Mouse (Mus musculus) lung, postnatal 0 days (tissue): Measurements from ENCODE around the gene Ampd3. TPM values are rescaled to one million over a fixed set of nuclear protein-coding genes. Genes with fewer than 3 reads are reported as not detected.

Source experiments
- ATAC-seq: fragments of 200-750 bp; cut with Nextera tagmentation; 2 replicates; pipeline ENCODE4 v1.8.0; 2017; ENCODE audit warnings: moderate library complexity
- DNase-seq: peaks from one replicate; pipeline ENCODE4 v3.0.0-alpha.2; 2016; ENCODE audit warnings: low spot score
- H3K27ac ChIP-seq: fragments of 300-500 bp; sonication (generic); 2 replicates; pipeline ENCODE4 v1.5.1; 2014; ENCODE audit warnings: antibody characterized with exemption, mild to moderate bottlenecking, low read length, mixed read lengths
- H3K27me3 ChIP-seq: fragments of 300-500 bp; sonication (generic); replicated peaks from 2 replicates; pipeline ENCODE4 v1.6.1; 2014; ENCODE audit warnings: low read length, mixed read lengths; ENCODE audit not compliant: insufficient read depth
- H3K36me3 ChIP-seq: fragments of 300-500 bp; sonication (generic); 2 replicates; pipeline ENCODE4 v1.6.1; 2014; ENCODE audit warnings: low read length, mixed read lengths; ENCODE audit not compliant: insufficient read depth
- H3K4me1 ChIP-seq: fragments of 300-500 bp; sonication (generic); 2 replicates; pipeline ENCODE4 v1.6.1; 2014; ENCODE audit warnings: antibody characterized with exemption, low read depth, low read length, mixed read lengths; ENCODE audit not compliant: insufficient read depth
- H3K4me2 ChIP-seq: fragments of 300-500 bp; sonication (generic); replicated peaks from 2 replicates; pipeline ENCODE4 v1.6.1; 2014; ENCODE audit warnings: low read depth, mild to moderate bottlenecking, low read length, moderate library complexity, mixed read lengths
- H3K4me3 ChIP-seq: fragments of 300-500 bp; sonication (generic); 2 replicates; pipeline ENCODE4 v1.5.1; 2014; ENCODE audit warnings: low read depth, low read length
- H3K9ac ChIP-seq: fragments of 300-500 bp; sonication (generic); replicated peaks from 2 replicates; pipeline ENCODE4 v1.6.1; 2014; ENCODE audit warnings: low read depth, mild to moderate bottlenecking
- H3K9me3 ChIP-seq: fragments of 300-500 bp; sonication (generic); 2 replicates; pipeline ENCODE4 v1.6.1; 2016; ENCODE audit warnings: low read length, mixed read lengths
- CTCF ChIP-seq: IDR thresholded peaks from 2 replicates; pipeline ENCODE4 v1.5.1; 2016; ENCODE audit warnings: antibody characterized with exemption, mild to moderate bottlenecking
- EP300 ChIP-seq: IDR thresholded peaks from 2 replicates; pipeline ENCODE4 v1.6.1; 2016; ENCODE audit warnings: antibody characterized with exemption, mild to moderate bottlenecking, control low read depth
- WGBS: fragments of 180-500 bp; shearing (Covaris S2); extraction: QIAGEN DNeasy Blood & Tissue Kit; methylation state at CpG from one replicate; pipeline ENCODE4 v1.1.7; 2014; 5-methylcytosine and 5-hydroxymethylcytosine counted together
- polyA plus RNA-seq: library from polyadenylated mRNA; unstranded; fragments of >200 nt; fragmentation: Nextera tagmentation; extraction: Ambion mirVana; gene quantifications from 2 replicates; pipeline ENCODE4 v1.2.1, GENCODE M21; 2015

Ampd3 gene
- polyA plus RNA-seq, 1 experiment from 2014 or later = 5.0 TPM

- H3K36me3 ChIP-seq = no peaks in the 10 kb centered on the region
- H3K9me3 ChIP-seq = no peaks in the 10 kb centered on the region
- no peaks in the 10 kb centered on the region for H3K4me1 ChIP-seq
- no peak overlapping the region for H3K4me3 ChIP-seq
- 79% methylated on average over 5 of the region's 5 CpGs for WGBS
- ATAC-seq (no peak; the same call in 1 of the 2 replicates), DNase-seq (no peak)
- no peak overlapping the region for H3K27ac ChIP-seq
- TF ChIP-seq CTCF (no peak), EP300 (no peak)
- H3K9ac ChIP-seq = no peak overlapping the region
- no peak overlapping the region for H3K4me2 ChIP-seq
- H3K27me3 ChIP-seq = no peaks in the 10 kb centered on the region
Measured at GRCm38 (mm10) chr7:110762605-110763180, 5.3 kb upstream of the Ampd3 start.

- TF ChIP-seq CTCF = no peak
- no peak for TF ChIP-seq EP300
- Histone ChIP-seq H3K27me3 (no peaks in the 10 kb centered on the region; the same call in 1 of the 2 replicates), H3K4me2 (peak overlapping the region; percentile 98), H3K36me3 (no peaks in the 10 kb centered on the region), H3K4me3 (peak overlapping the region; percentile 51), H3K27ac (peak overlapping the region; percentile 47), H3K9ac (peak overlapping the region; percentile 52; the same call in 1 of the 2 replicates), H3K9me3 (no peaks in the 10 kb centered on the region), H3K4me1 (peaks cover 5% of the 10 kb centered on the region; the same call in 1 of the 2 replicates)
- ATAC-seq = peak; percentile 73
- DNase-seq = peak; percentile 31
- 3% methylated on average over 48 of the region's 61 CpGs for WGBS
Measured at GRCm38 (mm10) chr7:110768451-110769064, 552 bp downstream of the Ampd3 start.

GRCm38 (mm10) chr7:110769094-110769493, 1.1 kb downstream of the Ampd3 start:
- Histone ChIP-seq H3K36me3 (no peaks in the 10 kb centered on the region), H3K27ac (peak overlapping the region; percentile 47; the same call in 1 of the 2 replicates), H3K4me1 (peaks cover 5% of the 10 kb centered on the region; the same call in 1 of the 2 replicates), H3K9ac (peak overlapping the region; percentile 52; the same call in 1 of the 2 replicates), H3K4me3 (peak overlapping the region; percentile 51), H3K9me3 (no peaks in the 10 kb centered on the region), H3K27me3 (no peaks in the 10 kb centered on the region; the same call in 1 of the 2 replicates), H3K4me2 (peak overlapping the region; percentile 98)
- 44% methylated on average over 4 of the region's 4 CpGs for WGBS
- ATAC-seq (peak; percentile 46), DNase-seq (peak; percentile 45)
- no peak for TF ChIP-seq CTCF
- TF ChIP-seq EP300 = no peak

GRCm38 (mm10) chr7:110770949-110771348, 2.9 kb downstream of the Ampd3 start:
- no peak for ATAC-seq
- no peak for DNase-seq
- no peaks in the 10 kb centered on the region; the same call in 1 of the 2 replicates for H3K27me3 ChIP-seq
- TF ChIP-seq CTCF (no peak), EP300 (no peak)
- no peak overlapping the region for H3K9ac ChIP-seq
- no peak overlapping the region for H3K4me3 ChIP-seq
- H3K4me1 ChIP-seq = peaks cover 5% of the 10 kb centered on the region; the same call in 1 of the 2 replicates
- H3K4me2 ChIP-seq = no peak overlapping the region
- H3K9me3 ChIP-seq = no peaks in the 10 kb centered on the region
- no peaks in the 10 kb centered on the region for H3K36me3 ChIP-seq
- 96% methylated on average over 4 of the region's 4 CpGs for WGBS
- H3K27ac ChIP-seq = no peak overlapping the region

- DNase-seq (no peak), ATAC-seq (no peak)
- TF ChIP-seq EP300 (no peak), CTCF (no peak)
- Histone ChIP-seq H3K4me1 (peaks cover 5% of the 10 kb centered on the region; the same call in 1 of the 2 replicates), H3K27ac (no peak overlapping the region), H3K4me2 (no peak overlapping the region), H3K36me3 (no peaks in the 10 kb centered on the region), H3K4me3 (no peak overlapping the region), H3K9me3 (no peaks in the 10 kb centered on the region), H3K27me3 (no peaks in the 10 kb centered on the region; the same call in 1 of the 2 replicates), H3K9ac (no peak overlapping the region)
- WGBS = 71% methylated on average over 3 of the region's 3 CpGs
Measured at GRCm38 (mm10) chr7:110772343-110772742, 4.3 kb downstream of the Ampd3 start.

- Histone ChIP-seq H3K27ac (no peak overlapping the region), H3K4me1 (peaks cover 5% of the 10 kb centered on the region; the same call in 1 of the 2 replicates), H3K27me3 (no peaks in the 10 kb centered on the region; the same call in 1 of the 2 replicates), H3K36me3 (no peaks in the 10 kb centered on the region), H3K4me2 (peak overlapping the region; percentile 8), H3K9me3 (no peaks in the 10 kb centered on the region), H3K9ac (no peak overlapping the region), H3K4me3 (no peak overlapping the region)
- 23% methylated on average over 14 of the region's 14 CpGs for WGBS
- ATAC-seq (peak; percentile 44), DNase-seq (peak; percentile 63)
- TF ChIP-seq CTCF = no peak
- no peak for TF ChIP-seq EP300
Measured at GRCm38 (mm10) chr7:110773204-110774002, 5.4 kb downstream of the Ampd3 start.
